Mouse (Mus musculus) ES-Bruce4 (cell line): Measurements from ENCODE around the gene Ttc9c.

Experiments used
- CTCF ChIP-seq: IDR thresholded peaks from one replicate; pipeline ENCODE4 v1.8.1; 2011; ENCODE audit warnings: low read depth, low read length
- POLR2A ChIP-seq: IDR thresholded peaks from one replicate; pipeline ENCODE4 v1.8.1; 2011; ENCODE audit warnings: low read length; ENCODE audit not compliant: insufficient read depth

GRCm38 (mm10) chr19:8831262-8831661 lies 12.1 kb upstream of the Ttc9c start:
- no peak for TF ChIP-seq CTCF
- no peak for TF ChIP-seq POLR2A
